Mouse (Mus musculus) embryonic fibroblast, embryonic 13.5 days (primary cell): ENCODE results near the gene Dock3.

Experiments
- CTCF ChIP-seq: IDR thresholded peaks from 2 replicates; pipeline ENCODE4 v1.5.1; 2011; ENCODE audit warnings: mild to moderate bottlenecking, control low read depth, low read length, moderate library complexity, borderline replicate concordance; ENCODE audit not compliant: insufficient read depth
- POLR2A ChIP-seq: IDR thresholded peaks from 2 replicates; pipeline ENCODE4 v1.6.1; 2011; ENCODE audit warnings: low read depth, mild to moderate bottlenecking, control low read depth, low read length, moderate library complexity

- TF ChIP-seq POLR2A: no peak
- no peak for TF ChIP-seq CTCF
Observed at GRCm38 (mm10) chr9:107278527-107279377, 47.0 kb upstream of the Dock3 start.
